Mouse (Mus musculus): ENCODE measurements around the gene Tas2r126. TPM values are rescaled to one million over a fixed set of nuclear protein-coding genes. Genes with fewer than 3 reads are reported as not detected.
"Not testable (repeated sequence)": the region's sequence is repeated elsewhere in the genome, so short reads cannot be mapped to it uniquely, and the experiment has no call there.

Gene Tas2r126
- total RNA-seq (2015; ENCODE audit: low replicate concordance) = not detected in 2 replicates
- total RNA-seq (2017; ENCODE audit: low replicate concordance) = not detected in 2 replicates

GRCm38 (mm10) chr6:42434446-42434845 lies at the start of gene Tas2r126:
Gene Tas2r126, plus strand, starts transcription at chr6:42434535.
- no peak for ATAC-seq (replicated peaks; ENCODE audit: low FRiP score, poor library complexity, severe bottlenecking)

GRCm38 (mm10) chr6:42385635-42386034 lies 48.7 kb upstream of the Tas2r126 start:
- ATAC-seq (replicated peaks; ENCODE audit: low FRiP score, poor library complexity, severe bottlenecking) = no peak

GRCm38 (mm10) chr6:42391796-42392330 lies 42.5 kb upstream of the Tas2r126 start:
- ATAC-seq (replicated peaks; ENCODE audit: low FRiP score, poor library complexity, severe bottlenecking) = no peak

- no peak for ATAC-seq (replicated peaks; ENCODE audit: low FRiP score, poor library complexity, severe bottlenecking)
Measured at GRCm38 (mm10) chr6:42395960-42396809, 38.1 kb upstream of the Tas2r126 start.

- ATAC-seq (replicated peaks; ENCODE audit: low FRiP score, poor library complexity, severe bottlenecking) = no peak
Measured at GRCm38 (mm10) chr6:42397041-42397657, 37.2 kb upstream of the Tas2r126 start.

GRCm38 (mm10) chr6:42398285-42398684 lies 36.0 kb upstream of the Tas2r126 start:
- no peak for ATAC-seq (replicated peaks; ENCODE audit: low FRiP score, poor library complexity, severe bottlenecking)

GRCm38 (mm10) chr6:42398998-42399397 lies 35.3 kb upstream of the Tas2r126 start:
- no peak for ATAC-seq (replicated peaks; ENCODE audit: low FRiP score, poor library complexity, severe bottlenecking)

GRCm38 (mm10) chr6:42399938-42400337 lies 34.4 kb upstream of the Tas2r126 start, which contains the start of gene Tas2r143:
Gene Tas2r143, plus strand, starts transcription at chr6:42400238.
- ATAC-seq (replicated peaks; ENCODE audit: low FRiP score, poor library complexity, severe bottlenecking) = no peak

- ATAC-seq (replicated peaks; ENCODE audit: low FRiP score, poor library complexity, severe bottlenecking) = no peak
Measured at GRCm38 (mm10) chr6:42405134-42405533, 29.2 kb upstream of the Tas2r126 start, which contains the start of gene Tas2r135. Gene Tas2r135, plus strand, starts transcription at chr6:42405434.

- no peak for ATAC-seq (replicated peaks; ENCODE audit: low FRiP score, poor library complexity, severe bottlenecking)
Measured at GRCm38 (mm10) chr6:42419443-42419842, 14.9 kb upstream of the Tas2r126 start.

GRCm38 (mm10) chr6:42421439-42421838 lies 12.9 kb upstream of the Tas2r126 start:
- ATAC-seq (replicated peaks; ENCODE audit: low FRiP score, poor library complexity, severe bottlenecking) = no peak

GRCm38 (mm10) chr6:42424472-42424871 lies 9.9 kb upstream of the Tas2r126 start:
- ATAC-seq (replicated peaks; ENCODE audit: low FRiP score, poor library complexity, severe bottlenecking) = no peak

- no peak for ATAC-seq (replicated peaks; ENCODE audit: low FRiP score, poor library complexity, severe bottlenecking)
Measured at GRCm38 (mm10) chr6:42426337-42426736, 8.0 kb upstream of the Tas2r126 start.

GRCm38 (mm10) chr6:42433554-42433953 lies 781 bp upstream of the Tas2r126 start:
- no peak for ATAC-seq (replicated peaks; ENCODE audit: low FRiP score, poor library complexity, severe bottlenecking)

- no peak for ATAC-seq (replicated peaks; ENCODE audit: low FRiP score, poor library complexity, severe bottlenecking)
Measured at GRCm38 (mm10) chr6:42435490-42435889, 1.2 kb downstream of the Tas2r126 start.

- no peak for ATAC-seq (replicated peaks; ENCODE audit: low FRiP score, poor library complexity, severe bottlenecking)
Measured at GRCm38 (mm10) chr6:42441395-42441794, 7.1 kb downstream of the Tas2r126 start.

- no peak for ATAC-seq (replicated peaks; ENCODE audit: low FRiP score, poor library complexity, severe bottlenecking)
Measured at GRCm38 (mm10) chr6:42444491-42444890, 10.2 kb downstream of the Tas2r126 start.

- ATAC-seq (replicated peaks; ENCODE audit: low FRiP score, poor library complexity, severe bottlenecking) = no peak
Measured at GRCm38 (mm10) chr6:42447381-42447780, 13.0 kb downstream of the Tas2r126 start.

GRCm38 (mm10) chr6:42465096-42465495 lies 30.8 kb downstream of the Tas2r126 start, which contains the start of gene Olfr458:
Gene Olfr458, minus strand, starts transcription at chr6:42465196.
- no peak for ATAC-seq (replicated peaks; ENCODE audit: low FRiP score, poor library complexity, severe bottlenecking)

- ATAC-seq (replicated peaks; ENCODE audit: low FRiP score, poor library complexity, severe bottlenecking) = no peak
Measured at GRCm38 (mm10) chr6:42470542-42470941, 36.2 kb downstream of the Tas2r126 start.

GRCm38 (mm10) chr6:42471298-42471697 lies 37.0 kb downstream of the Tas2r126 start:
- not testable (repeated sequence) for ATAC-seq (replicated peaks; ENCODE audit: low FRiP score, poor library complexity, severe bottlenecking)

Data from erythroblast, adult 5-6 weeks (primary cell).